Mouse (Mus musculus) erythroblast, embryonic 14.5 days (primary cell): Measurements from ENCODE around the gene Cdan1.

Experiments used
- GATA1 ChIP-seq: IDR thresholded peaks from 2 replicates; pipeline ENCODE4 v1.6.1; 2012; ENCODE audit warnings: low read length, inconsistent platforms, mixed read lengths
- TAL1 ChIP-seq: IDR thresholded peaks from 3 replicates; pipeline ENCODE4 v1.6.1; 2012; ENCODE audit warnings: low read length, inconsistent platforms, mixed read lengths

DNA sequence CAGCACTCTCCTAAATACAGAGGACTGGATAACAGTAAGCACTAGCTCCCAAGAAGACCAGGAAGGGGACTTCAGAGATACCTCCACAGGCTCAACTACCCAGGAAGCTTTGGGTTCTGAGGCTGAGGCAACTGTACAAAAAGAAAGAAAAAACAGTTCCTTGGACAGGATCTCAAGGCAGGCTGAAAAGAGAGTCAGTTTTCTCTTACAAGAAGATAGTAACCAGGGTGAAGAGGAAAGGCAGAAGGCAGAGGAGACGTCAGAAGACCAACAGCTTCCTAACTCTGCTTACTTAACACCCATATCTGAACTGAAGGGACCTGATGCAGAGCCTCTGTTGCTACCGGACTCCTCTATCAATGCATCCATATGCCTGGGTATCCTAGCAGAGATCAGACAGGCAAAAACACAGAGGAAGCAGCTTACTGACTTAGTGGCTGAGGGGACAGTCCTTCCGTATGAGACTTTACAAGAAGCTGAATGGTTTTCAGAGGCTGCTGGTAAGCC lies 149.5 kb downstream of the Cdan1 start:
- TF ChIP-seq GATA1, result no peak
- TF ChIP-seq TAL1, result no peak
